Mouse (Mus musculus) ovary, postnatal 10 days (tissue): ENCODE results near the gene 4930432K21Rik.

Source experiments
- DNase-seq: peaks from one replicate; pipeline ENCODE4 v3.0.0; 2022; ENCODE audit warnings: low spot score

Gene 4930432K21Rik

GRCm38 (mm10) chr8:84192555-84192954, 44.7 kb downstream of the 4930432K21Rik start:
- DNase-seq: peak; percentile 74

DNA sequence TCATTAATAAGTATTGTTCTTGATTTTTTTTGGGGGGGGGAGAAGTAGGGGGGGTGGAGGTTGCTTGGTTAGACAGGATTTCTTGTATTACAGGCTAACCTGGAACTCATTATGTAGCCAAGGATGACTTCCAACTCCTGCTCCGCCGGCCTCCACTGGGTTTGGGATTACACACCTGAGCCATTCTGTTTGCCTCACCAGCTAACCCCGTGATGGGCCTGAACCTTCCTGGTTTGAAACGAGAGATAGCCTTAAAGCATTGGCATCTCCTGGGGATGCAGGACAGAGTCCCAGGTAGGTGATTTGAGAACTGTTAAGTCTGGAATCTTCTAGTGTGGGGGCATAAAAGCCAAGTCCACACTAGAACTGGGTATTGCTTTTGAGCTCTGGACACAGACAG, 45.3 kb downstream of the 4930432K21Rik start:
- no peak for DNase-seq

GRCm38 (mm10) chr8:84193566-84193965, 45.7 kb downstream of the 4930432K21Rik start:
- DNase-seq: no peak

DNA sequence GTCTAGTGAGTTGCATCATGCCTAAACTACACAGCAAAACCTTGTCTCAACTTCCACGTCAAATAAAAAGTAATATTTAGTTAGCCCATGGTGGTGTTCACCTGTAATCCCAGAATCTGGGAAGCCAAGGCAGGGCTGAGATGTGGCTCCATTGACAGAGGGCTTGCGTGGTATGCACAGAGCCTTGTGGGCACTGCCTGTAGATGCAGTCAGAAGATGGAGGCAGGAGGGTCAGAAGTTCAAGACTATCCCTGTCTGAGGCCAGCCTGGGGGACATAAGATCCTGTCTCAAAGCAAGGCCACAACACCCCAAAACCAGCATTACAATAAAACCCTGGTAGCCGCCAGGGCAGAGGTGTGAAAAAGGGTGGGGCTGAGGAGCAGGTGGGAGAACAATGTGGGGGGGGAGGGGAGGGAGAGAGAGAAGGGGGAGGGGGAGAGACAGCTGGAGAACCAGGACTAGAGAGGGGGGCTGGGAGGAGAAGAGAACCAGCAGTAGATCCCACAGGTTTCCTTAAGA, 46.5 kb downstream of the 4930432K21Rik start:
- DNase-seq: no peak

- DNase-seq: peak; percentile 88
Observed at GRCm38 (mm10) chr8:84197141-84197921, 49.5 kb downstream of the 4930432K21Rik start.

GRCm38 (mm10) chr8:84197922-84198774, 50.3 kb downstream of the 4930432K21Rik start:
- DNase-seq: peak; percentile 67

DNA sequence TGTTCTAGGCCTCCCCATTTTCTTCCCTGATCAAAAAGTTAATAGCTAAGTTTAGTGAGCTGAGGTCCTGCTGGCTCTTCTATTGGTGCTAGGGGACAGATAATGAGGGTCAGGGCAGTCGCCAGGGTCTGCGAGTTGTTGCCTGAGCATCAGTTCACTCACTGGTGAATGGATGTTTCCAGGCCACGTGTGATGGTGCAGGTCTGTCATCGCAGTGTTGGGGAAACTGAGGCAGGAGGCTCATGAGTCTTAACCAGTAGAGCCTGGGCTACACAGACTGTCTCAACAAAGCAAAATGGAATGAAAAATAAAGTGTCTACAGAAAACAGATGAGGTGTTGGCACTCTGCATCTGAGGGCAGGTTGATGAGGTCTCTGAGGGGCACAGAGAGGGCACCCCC, 51.0 kb downstream of the 4930432K21Rik start:
- DNase-seq: no peak

DNA sequence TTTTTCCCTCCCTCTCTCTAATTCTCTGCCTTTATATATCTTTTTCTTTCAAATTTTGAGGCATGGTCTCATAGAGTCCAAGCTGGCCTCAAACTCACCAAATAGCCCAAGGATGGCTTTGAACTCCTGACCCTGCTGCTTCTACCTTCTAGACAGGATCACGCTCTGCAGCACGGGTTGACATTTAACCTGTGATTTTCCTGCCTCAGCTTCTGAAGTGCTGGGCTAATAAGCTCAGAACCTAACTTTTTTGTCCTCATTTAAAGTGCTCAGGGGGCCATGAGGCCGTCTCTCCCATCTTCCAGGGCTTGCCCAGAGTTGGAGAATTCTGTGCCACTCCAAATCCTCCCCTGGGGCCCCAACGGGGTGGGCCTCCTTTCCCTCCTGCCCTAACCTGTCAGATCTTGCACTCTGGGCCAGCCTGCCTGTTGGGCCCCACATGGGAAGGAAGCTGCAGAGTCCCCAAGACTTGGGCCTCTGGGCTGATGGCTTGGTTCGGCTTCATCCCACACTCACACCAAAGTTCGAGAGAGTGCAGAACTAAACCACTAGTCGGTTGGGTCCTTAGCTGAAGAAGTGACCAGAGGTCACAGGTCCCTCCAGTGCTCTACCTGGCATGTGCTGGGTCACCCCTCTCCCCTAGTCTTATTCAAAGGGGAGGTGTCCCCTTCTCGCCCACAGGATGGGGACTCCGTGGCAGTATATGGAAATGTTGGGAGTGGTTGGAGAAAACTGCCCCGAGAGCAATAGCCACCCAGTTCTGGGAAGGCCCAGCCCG, 51.7 kb downstream of the 4930432K21Rik start:
- no peak for DNase-seq

DNA sequence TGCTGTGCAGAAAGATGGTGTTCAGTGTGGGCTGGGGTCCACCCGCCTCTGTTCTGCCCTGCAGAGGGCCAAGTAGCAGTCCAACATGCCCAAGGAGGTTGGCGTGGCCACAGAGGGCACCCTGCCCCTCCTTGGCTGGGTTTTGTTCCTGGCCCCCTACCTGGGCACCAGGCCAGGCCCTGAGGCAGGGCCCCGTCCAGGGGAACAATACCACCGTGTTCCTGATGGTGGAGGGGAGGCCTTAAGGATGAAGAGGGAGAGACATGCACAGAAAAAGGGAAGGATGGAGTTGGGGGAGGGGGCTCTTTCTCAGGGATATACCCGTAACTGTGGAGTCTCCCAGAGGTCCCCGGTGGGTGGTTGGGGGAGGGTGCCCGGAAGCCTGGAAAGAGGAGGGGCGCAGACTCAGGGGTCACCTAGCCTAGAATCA, 52.3 kb downstream of the 4930432K21Rik start:
- no peak for DNase-seq

- DNase-seq: peak; percentile 68
Observed at GRCm38 (mm10) chr8:84200652-84201544, 53.1 kb downstream of the 4930432K21Rik start.

DNA sequence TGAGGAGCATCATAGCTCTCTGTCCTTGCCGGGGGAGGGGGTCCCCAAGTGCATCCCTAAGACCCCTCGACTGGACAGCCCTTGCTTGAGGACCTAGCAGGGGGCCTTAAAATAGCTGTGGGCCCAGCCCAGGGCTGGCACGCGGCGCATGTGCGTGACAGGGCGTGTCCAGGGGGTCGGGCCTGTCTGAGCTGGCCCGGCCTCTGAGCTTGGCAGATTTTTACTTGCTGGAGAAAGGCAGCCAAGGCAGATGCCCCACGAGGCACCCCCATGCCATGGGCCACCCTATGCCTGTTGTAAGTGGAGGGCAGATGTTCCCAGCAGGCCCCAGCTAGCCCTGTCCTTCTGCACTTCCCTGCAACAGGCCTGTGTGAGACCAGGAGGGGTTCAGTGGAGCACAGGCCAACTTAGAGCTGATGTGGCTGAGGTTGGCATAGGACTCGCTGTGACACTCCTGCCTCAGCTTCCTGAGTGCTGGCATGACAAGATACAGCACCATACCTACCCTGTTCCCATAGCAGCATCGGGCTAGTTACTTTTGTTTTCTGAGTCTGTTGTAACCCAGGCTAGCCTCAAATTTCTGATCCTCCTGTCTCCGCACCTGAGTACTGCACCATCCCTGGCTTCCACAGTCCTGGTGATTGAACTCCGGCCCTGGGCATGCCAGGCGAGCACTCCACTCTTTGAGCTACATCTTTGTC, 53.9 kb downstream of the 4930432K21Rik start:
- DNase-seq: no peak

- no peak for DNase-seq
Observed at GRCm38 (mm10) chr8:84202466-84202865, 54.6 kb downstream of the 4930432K21Rik start.

GRCm38 (mm10) chr8:84202938-84203917, 55.4 kb downstream of the 4930432K21Rik start:
- no peak for DNase-seq

GRCm38 (mm10) chr8:84203975-84204772, 56.3 kb downstream of the 4930432K21Rik start:
- DNase-seq: no peak

DNA sequence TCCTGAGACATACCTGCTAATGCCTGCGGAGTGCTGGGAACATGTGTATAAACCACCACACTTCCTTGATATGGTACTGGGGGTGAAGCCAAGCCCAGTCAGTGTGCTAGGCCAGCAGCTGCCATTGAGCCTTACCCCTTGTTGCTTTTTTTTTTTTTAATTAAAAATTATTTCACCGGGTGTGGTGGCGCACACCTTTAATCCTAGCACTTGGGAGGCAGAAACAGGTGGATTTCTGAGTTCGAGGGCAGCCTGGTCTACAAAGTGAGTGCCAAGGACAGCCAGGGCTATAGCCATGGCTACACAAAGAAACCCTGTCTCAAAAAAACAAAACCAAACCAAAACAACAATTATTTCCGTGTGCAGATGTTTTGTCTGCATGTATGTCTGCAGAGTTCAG, 57.2 kb downstream of the 4930432K21Rik start:
- no peak for DNase-seq

DNA sequence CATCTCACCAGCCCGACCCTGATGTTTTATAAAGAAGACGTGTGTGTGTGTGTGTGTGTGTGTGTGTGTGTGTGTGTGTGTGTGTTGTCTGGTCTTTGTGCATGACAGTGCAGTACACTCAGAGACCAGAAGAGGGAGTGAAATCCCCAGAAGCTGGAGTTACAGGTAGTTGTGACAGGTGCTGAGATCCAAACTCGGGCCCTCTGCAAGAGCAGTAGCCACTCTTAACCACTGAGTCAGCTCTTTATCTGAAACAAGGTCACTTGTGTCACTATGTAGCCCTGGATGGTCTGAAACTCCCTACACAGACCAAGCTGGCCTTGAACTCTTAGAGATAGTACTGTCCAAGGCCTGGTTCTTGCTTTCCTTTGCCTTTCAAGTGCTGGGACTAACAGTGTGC, 58.8 kb downstream of the 4930432K21Rik start:
- DNase-seq: no peak

DNA sequence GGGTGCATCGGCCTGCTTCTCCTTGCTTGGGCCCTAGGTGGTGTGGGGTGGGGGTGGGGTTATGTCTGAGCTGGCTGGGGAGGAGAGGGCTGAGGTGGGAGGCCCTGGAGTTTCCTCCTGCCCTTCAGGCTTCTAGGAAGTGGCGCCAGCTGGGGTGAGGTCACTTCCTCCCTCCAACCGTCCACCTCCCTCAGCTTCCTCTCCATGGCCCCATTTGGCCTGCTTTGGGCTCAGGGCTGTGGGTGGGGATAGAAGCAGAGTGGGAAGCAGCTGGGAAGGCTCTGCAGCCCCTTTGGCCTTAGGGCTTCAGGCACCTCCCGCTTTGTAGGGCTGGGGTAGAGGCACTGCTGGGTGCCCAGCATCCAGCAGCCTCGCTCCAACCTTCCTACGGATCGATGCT, 60.0 kb downstream of the 4930432K21Rik start:
- no peak for DNase-seq
